Mouse (Mus musculus): ENCODE measurements around the gene Pik3r3.

Gene Pik3r3

GRCm38 (mm10) chr4:116220071-116220650 lies 1.3 kb upstream of the Pik3r3 start:
- DNase-seq (ENCODE audit: extremely low spot score) = peak; percentile 48

GRCm38 (mm10) chr4:116220780-116221139 lies 658 bp upstream of the Pik3r3 start:
- no peak for DNase-seq (ENCODE audit: extremely low spot score)

GRCm38 (mm10) chr4:116221996-116222842 lies 801 bp downstream of the Pik3r3 start:
- peak; percentile 50 for DNase-seq (ENCODE audit: extremely low spot score)

GRCm38 (mm10) chr4:116222843-116223119 lies 1.4 kb downstream of the Pik3r3 start:
- DNase-seq (ENCODE audit: extremely low spot score) = no peak

- DNase-seq (ENCODE audit: extremely low spot score) = no peak
Observed at GRCm38 (mm10) chr4:116243377-116243776, 22.0 kb downstream of the Pik3r3 start.

- DNase-seq (ENCODE audit: extremely low spot score) = no peak
Observed at GRCm38 (mm10) chr4:116244240-116244639, 22.8 kb downstream of the Pik3r3 start.

GRCm38 (mm10) chr4:116245926-116246325 lies 24.5 kb downstream of the Pik3r3 start:
- peak; percentile 16 for DNase-seq (ENCODE audit: extremely low spot score)

- no peak for DNase-seq (ENCODE audit: extremely low spot score)
Observed at GRCm38 (mm10) chr4:116249986-116250385, 28.6 kb downstream of the Pik3r3 start.

- no peak for DNase-seq (ENCODE audit: extremely low spot score)
Observed at GRCm38 (mm10) chr4:116268220-116268619, 46.8 kb downstream of the Pik3r3 start.

GRCm38 (mm10) chr4:116282211-116282610 lies 60.8 kb downstream of the Pik3r3 start:
- DNase-seq (ENCODE audit: extremely low spot score) = no peak

- DNase-seq (ENCODE audit: extremely low spot score) = no peak
Observed at GRCm38 (mm10) chr4:116291561-116291960, 70.1 kb downstream of the Pik3r3 start.

- DNase-seq (ENCODE audit: extremely low spot score) = no peak
Observed at GRCm38 (mm10) chr4:116293296-116293695, 71.9 kb downstream of the Pik3r3 start.

- no peak for DNase-seq (ENCODE audit: extremely low spot score)
Observed at GRCm38 (mm10) chr4:116300878-116301355, 79.5 kb downstream of the Pik3r3 start.

GRCm38 (mm10) chr4:116304551-116304950 lies 83.1 kb downstream of the Pik3r3 start:
- no peak for DNase-seq (ENCODE audit: extremely low spot score)

- no peak for DNase-seq (ENCODE audit: extremely low spot score)
Observed at GRCm38 (mm10) chr4:116317575-116317974, 96.2 kb downstream of the Pik3r3 start.

GRCm38 (mm10) chr4:116322127-116322526 lies 100.7 kb downstream of the Pik3r3 start:
- no peak for DNase-seq (ENCODE audit: extremely low spot score)

- DNase-seq (ENCODE audit: extremely low spot score) = no peak
Observed at GRCm38 (mm10) chr4:116329256-116329655, 107.8 kb downstream of the Pik3r3 start.

- no peak for DNase-seq (ENCODE audit: extremely low spot score)
Observed at GRCm38 (mm10) chr4:116336294-116336693, 114.9 kb downstream of the Pik3r3 start.

- peak; percentile 20 for DNase-seq (ENCODE audit: extremely low spot score)
Observed at GRCm38 (mm10) chr4:116342119-116342518, 120.7 kb downstream of the Pik3r3 start.

- no peak for DNase-seq (ENCODE audit: extremely low spot score)
Observed at GRCm38 (mm10) chr4:116352496-116352895, 131.1 kb downstream of the Pik3r3 start.

Data from embryo, embryonic 9.5 days (tissue).